ENCODE assay signal across 9 mouse cellular contexts in the genomic region with DNA sequence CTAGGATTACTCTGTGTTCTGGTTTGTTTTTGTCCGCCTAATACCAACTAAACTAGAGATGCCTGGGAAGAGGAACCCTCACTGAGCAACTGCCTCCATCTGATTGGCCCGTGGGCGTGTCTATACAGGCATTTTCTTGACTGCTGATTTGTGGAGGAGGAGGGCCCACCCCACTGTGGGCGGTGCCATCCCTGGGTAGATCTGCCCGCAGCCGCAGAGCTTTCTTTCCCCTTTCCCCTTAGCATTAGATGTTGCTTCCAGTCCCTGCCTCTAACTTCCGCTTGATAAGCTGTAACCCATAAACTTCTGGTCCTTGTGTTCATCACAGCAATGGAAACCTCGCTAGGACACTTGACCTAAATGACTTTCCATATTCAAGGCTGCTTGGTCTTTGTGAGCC.
DNase-seq lines count a peak whose midpoint lies in the region; ATAC-seq lines count a peak whose summit lies in the region.
"Had no signal": no experiment of that assay in that cellular context is flagged by ENCODE, and none has a peak within 500 bp of the region (broad histone marks: within the 10 kb centered on the region; RNA-seq: fewer than 3 reads in every experiment).

No protein-coding gene starts in this region.

- peaks cover 27% of the 10 kb centered on the region for H3K27me3 ChIP-seq in hindbrain, embryonic 10.5 days (ENCODE audit: insufficient read depth, poor library complexity, severe bottlenecking)
- H3K27me3 ChIP-seq in hindbrain, embryonic 16.5 days (replicated peaks; ENCODE audit: control insufficient read depth, insufficient read depth, low read length): no peaks in the 10 kb centered on the region; the same call in 1 of the 2 replicates
- no peaks in the 10 kb centered on the region for H3K27me3 ChIP-seq in splenic B cell, adult 2 months (ENCODE audit: control insufficient read depth, insufficient read depth, low read length, poor library complexity, severe bottlenecking)

- ATAC-seq in hindbrain, embryonic 16.5 days: no peak

- no peaks in the 10 kb centered on the region for H3K36me3 ChIP-seq in hindbrain, embryonic 10.5 days
- no peaks in the 10 kb centered on the region for H3K36me3 ChIP-seq in hindbrain, embryonic 16.5 days (ENCODE audit: control insufficient read depth, insufficient read depth, low read length)
- H3K36me3 ChIP-seq in splenic B cell, adult 2 months (ENCODE audit: control insufficient read depth, insufficient read depth, low read length, poor library complexity, severe bottlenecking): no peaks in the 10 kb centered on the region
- H3K36me3 ChIP-seq: neural tube, embryonic 12.5 days had no signal

- H3K27ac ChIP-seq in hindbrain, embryonic 10.5 days: no peak overlapping the region
- no peak overlapping the region for H3K27ac ChIP-seq in hindbrain, embryonic 16.5 days (ENCODE audit: low read depth, low read length)
- H3K27ac ChIP-seq: neural tube, embryonic 12.5 days had no signal

- peak; percentile 25 for DNase-seq in hindbrain, embryonic 10.5 days (ENCODE audit: low spot score)
- DNase-seq in NIH3T3 (ENCODE audit: low read depth): peak; percentile 14
- peak; percentile 83 for DNase-seq in liver
- peak; percentile 61 for DNase-seq in splenic B cell, adult 2 months (ENCODE audit: low read depth, low spot score)
- DNase-seq in adrenal gland, postnatal 25 days: no peak
- DNase-seq in left cerebral cortex, postnatal 4 days: no peak
- DNase-seq in adrenal gland, postnatal 4 days (ENCODE audit: low spot score in 2 of 2): no peak

- WGBS in hindbrain, embryonic 10.5 days: 30% methylated on average over 8 of the region's 8 CpGs
- WGBS in hindbrain, embryonic 16.5 days: 43% methylated on average over 8 of the region's 8 CpGs

- H3K4me2 ChIP-seq in hindbrain, embryonic 16.5 days (ENCODE audit: low read length): no peak overlapping the region
- H3K4me2 ChIP-seq: neural tube, embryonic 12.5 days had no signal

- intact Hi-C loops in left cerebral cortex, postnatal 4 days (cut with DNase I): loop anchor here (10.0 kb wide), 1 partner anchor 188 kb away; no protein-coding TSS in a partner anchor

- no peak overlapping the region for H3K4me3 ChIP-seq in hindbrain, embryonic 10.5 days
- no peak overlapping the region for H3K4me3 ChIP-seq in hindbrain, embryonic 16.5 days (ENCODE audit: low read length)
- H3K4me3 ChIP-seq: neural tube, embryonic 12.5 days had no signal

- no peaks in the 10 kb centered on the region for H3K9me3 ChIP-seq in hindbrain, embryonic 10.5 days
- H3K9me3 ChIP-seq in hindbrain, embryonic 16.5 days (ENCODE audit: control insufficient read depth, low read length): no peaks in the 10 kb centered on the region
- H3K9me3 ChIP-seq: neural tube, embryonic 12.5 days had no signal

- 0 out of 2 replicates have a peak, but pooled peaks cover 16% of the 10 kb centered on the region for H3K4me1 ChIP-seq in hindbrain, embryonic 10.5 days (replicated peaks)
- peaks cover 1% of the 10 kb centered on the region; the same call in 1 of the 2 replicates for H3K4me1 ChIP-seq in hindbrain, embryonic 16.5 days (ENCODE audit: control insufficient read depth, insufficient read depth, low read depth, low read length)
- H3K4me1 ChIP-seq: neural tube, embryonic 12.5 days had no signal

- H3K9ac ChIP-seq in hindbrain, embryonic 16.5 days (ENCODE audit: low read depth, low read length): no peak overlapping the region
- H3K9ac ChIP-seq: neural tube, embryonic 12.5 days had no signal

Comparison
In these comparisons a context has a peak if more than half of its experiments do, and no peak if none do; other contexts are left out.
1. DNase-seq: peak in hindbrain, embryonic 10.5 days (single experiment), NIH3T3 (single experiment), liver (single experiment) and splenic B cell, adult 2 months (single experiment); none in adrenal gland, postnatal 25 days (single experiment), left cerebral cortex, postnatal 4 days (single experiment) and adrenal gland, postnatal 4 days (0 of 2).